Mouse (Mus musculus) small intestine, adult 2 months (tissue): ENCODE results near the gene Tspan17. TPM values are rescaled to one million over a fixed set of nuclear protein-coding genes. Genes with fewer than 3 reads are reported as not detected.

ENCODE experiments used
- H3K27ac ChIP-seq: fragments of 200-500 bp; 2 replicates; pipeline ENCODE4 v1.5.1; 2012; ENCODE audit warnings: low read depth, low read length, control low read depth, inconsistent platforms; ENCODE audit not compliant: insufficient read depth
- H3K27me3 ChIP-seq: fragments of 200-500 bp; 2 replicates; pipeline ENCODE4 v1.6.1; 2012; ENCODE audit warnings: mild to moderate bottlenecking, moderate library complexity, low read length, inconsistent platforms; ENCODE audit not compliant: control insufficient read depth, insufficient read depth
- H3K36me3 ChIP-seq: fragments of 200-500 bp; 2 replicates; pipeline ENCODE4 v1.6.1; 2012; ENCODE audit warnings: mild to moderate bottlenecking, low read length, control low read depth, inconsistent platforms; ENCODE audit not compliant: control insufficient read depth, insufficient read depth
- H3K4me1 ChIP-seq: fragments of 200-500 bp; 2 replicates; pipeline ENCODE4 v1.6.1; 2012; ENCODE audit warnings: low read length, inconsistent platforms, mixed read lengths; ENCODE audit not compliant: control insufficient read depth, insufficient read depth, insufficient read length
- H3K4me3 ChIP-seq: fragments of 200-500 bp; 2 replicates; pipeline ENCODE4 v1.5.1; 2012; ENCODE audit warnings: low read depth, mild to moderate bottlenecking, control low read depth, inconsistent platforms, low read length, moderate library complexity
- CTCF ChIP-seq: fragments of 200-500 bp; IDR thresholded peaks from 2 replicates; pipeline ENCODE4 v1.5.1; 2012; ENCODE audit warnings: low read depth, mild to moderate bottlenecking, control low read depth, inconsistent platforms, low read length, moderate library complexity, mixed read lengths; ENCODE audit not compliant: insufficient replicate concordance, insufficient read length; ENCODE audit errors: extremely low read depth
- POLR2A ChIP-seq: fragments of 200-500 bp; IDR thresholded peaks from 2 replicates; pipeline ENCODE4 v1.6.1; 2012; ENCODE audit warnings: low read depth, mild to moderate bottlenecking, control low read depth, inconsistent platforms, low read length, moderate library complexity
- WGBS: fragments of 180-500 bp; shearing (Covaris S2); methylation state at CpG from one replicate; pipeline ENCODE4 v1.1.7; 2018; 5-methylcytosine and 5-hydroxymethylcytosine counted together
- polyA plus RNA-seq: library from polyadenylated mRNA; depleted of rRNA; stranded (reverse); fragments of >200 nt; gene quantifications from 2 replicates; pipeline ENCODE4 v1.2.3, GENCODE M21; 2012

Tspan17 gene
- polyA plus RNA-seq, 1 experiment, result 16.0 TPM

DNA sequence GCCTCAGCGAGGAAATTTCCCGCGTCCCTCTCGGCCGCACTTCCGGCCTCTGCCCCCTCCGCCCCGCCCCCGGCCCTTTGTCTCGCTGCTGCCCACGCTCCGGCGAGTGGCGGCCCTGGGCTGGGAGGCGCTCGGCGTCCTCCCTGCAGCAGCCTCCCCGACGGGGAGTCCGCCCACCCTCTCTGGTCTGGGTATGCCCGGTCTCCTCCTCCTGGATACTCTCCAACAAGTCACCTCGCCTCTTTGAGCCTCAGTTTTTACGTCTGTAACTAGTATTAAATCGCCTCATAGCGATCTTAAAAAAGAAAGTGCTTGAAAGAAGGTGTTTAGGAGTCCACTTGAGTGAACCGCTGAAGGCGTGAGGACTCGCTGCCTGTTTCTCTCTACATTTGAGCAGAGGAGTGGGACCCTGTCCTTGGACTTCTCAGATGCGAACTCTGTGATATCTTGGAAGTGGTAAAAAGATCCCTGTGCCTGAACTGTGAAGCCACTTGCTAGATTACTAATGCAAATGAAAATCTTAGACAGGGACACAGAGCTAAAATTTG, 39.2 kb upstream of the Tspan17 start, which contains the start of gene Gprin1:
Gprin1 (minus strand) TSS at position 11 of the 548 bp plus-strand sequence.
- H3K36me3 ChIP-seq, result no peaks in the 10 kb centered on the region
- H3K4me1 ChIP-seq, result peaks cover 4% of the 10 kb centered on the region; the same call in 1 of the 2 replicates
- H3K27ac ChIP-seq, result no peak within 1 kb of the TSS
- H3K4me3 ChIP-seq, result peak within 1 kb of the TSS; percentile 54
- TF ChIP-seq POLR2A (no peak), CTCF (no peak)
- WGBS, result 3% methylated on average over 29 of the region's 29 CpGs
- peaks cover 23% of the 10 kb centered on the region for H3K27me3 ChIP-seq

DNA sequence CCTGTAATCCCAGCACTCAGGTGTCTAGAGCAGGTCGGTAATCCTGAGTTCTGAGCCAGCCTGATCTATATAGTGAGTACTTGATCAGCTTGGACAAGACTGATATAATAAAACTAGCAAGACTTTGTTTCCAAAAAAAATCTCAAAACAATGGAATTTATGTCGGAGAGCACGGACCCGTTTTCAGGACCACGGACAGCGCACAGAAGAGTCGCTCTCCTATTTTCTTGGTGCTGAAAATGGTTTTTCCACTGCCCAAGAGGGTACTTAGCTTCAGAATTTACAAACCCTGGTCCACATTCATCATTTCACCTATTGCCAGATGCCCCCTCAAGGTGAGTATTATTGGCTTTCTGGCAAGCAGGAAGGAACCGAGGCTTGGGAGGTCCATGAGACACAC, 38.5 kb upstream of the Tspan17 start:
- TF ChIP-seq CTCF (no peak), POLR2A (no peak)
- H3K36me3 ChIP-seq, result no peaks in the 10 kb centered on the region
- H3K4me3 ChIP-seq, result no peak overlapping the region
- H3K27ac ChIP-seq, result no peak overlapping the region
- H3K27me3 ChIP-seq, result peaks cover 23% of the 10 kb centered on the region
- 7% methylated on average over 8 of the region's 8 CpGs for WGBS
- H3K4me1 ChIP-seq, result peaks cover 4% of the 10 kb centered on the region; the same call in 1 of the 2 replicates

DNA sequence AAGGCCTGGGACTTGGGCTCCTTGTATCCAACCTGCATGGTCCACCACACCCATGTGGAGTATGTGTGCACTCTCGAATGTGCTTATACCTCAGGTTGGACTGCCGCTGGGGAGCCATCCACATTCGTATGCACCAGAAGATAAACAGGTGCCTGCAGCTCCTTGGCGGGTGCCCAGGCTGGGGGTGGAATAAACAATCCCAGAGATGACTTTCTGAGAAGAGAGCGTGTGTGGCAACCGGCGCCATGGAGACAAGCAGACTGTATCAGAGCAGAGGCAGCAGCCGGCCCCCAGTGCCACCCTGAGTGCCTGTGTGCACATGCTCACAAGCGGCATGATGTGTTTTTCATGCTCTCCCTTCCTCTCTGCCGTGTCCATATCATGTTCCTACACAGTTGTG, 36.5 kb upstream of the Tspan17 start:
- H3K4me3 ChIP-seq, result no peak overlapping the region
- TF ChIP-seq POLR2A (no peak), CTCF (no peak)
- no peaks in the 10 kb centered on the region for H3K36me3 ChIP-seq
- H3K4me1 ChIP-seq, result peaks cover 4% of the 10 kb centered on the region
- no peak overlapping the region for H3K27ac ChIP-seq
- 61% methylated on average over 10 of the region's 10 CpGs for WGBS
- peaks cover 23% of the 10 kb centered on the region for H3K27me3 ChIP-seq

DNA sequence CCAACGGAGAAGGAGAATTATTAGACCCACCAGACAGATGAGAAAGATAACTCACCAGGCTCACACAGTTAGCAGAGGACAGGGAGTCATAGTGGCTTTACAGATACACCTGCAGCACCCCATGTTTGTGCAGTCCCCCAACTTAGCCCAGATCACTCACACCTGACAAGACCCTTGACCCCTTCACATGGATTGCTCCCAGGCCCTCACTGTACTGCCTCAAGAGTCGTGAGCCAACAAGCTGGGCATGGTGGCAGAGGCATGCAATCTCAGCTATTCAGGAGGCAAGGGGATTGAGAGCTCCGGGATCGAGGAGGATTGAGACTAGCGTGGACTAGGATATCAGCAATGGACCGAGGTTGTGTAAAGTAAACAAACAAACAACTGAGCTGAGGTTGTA, 35.4 kb upstream of the Tspan17 start:
- Histone ChIP-seq H3K4me1 (peaks cover 11% of the 10 kb centered on the region), H3K27me3 (peaks cover 22% of the 10 kb centered on the region), H3K36me3 (no peaks in the 10 kb centered on the region), H3K27ac (no peak overlapping the region), H3K4me3 (no peak overlapping the region)
- 54% methylated on average over 6 of the region's 6 CpGs for WGBS
- no peak for TF ChIP-seq POLR2A
- TF ChIP-seq CTCF, result no peak

DNA sequence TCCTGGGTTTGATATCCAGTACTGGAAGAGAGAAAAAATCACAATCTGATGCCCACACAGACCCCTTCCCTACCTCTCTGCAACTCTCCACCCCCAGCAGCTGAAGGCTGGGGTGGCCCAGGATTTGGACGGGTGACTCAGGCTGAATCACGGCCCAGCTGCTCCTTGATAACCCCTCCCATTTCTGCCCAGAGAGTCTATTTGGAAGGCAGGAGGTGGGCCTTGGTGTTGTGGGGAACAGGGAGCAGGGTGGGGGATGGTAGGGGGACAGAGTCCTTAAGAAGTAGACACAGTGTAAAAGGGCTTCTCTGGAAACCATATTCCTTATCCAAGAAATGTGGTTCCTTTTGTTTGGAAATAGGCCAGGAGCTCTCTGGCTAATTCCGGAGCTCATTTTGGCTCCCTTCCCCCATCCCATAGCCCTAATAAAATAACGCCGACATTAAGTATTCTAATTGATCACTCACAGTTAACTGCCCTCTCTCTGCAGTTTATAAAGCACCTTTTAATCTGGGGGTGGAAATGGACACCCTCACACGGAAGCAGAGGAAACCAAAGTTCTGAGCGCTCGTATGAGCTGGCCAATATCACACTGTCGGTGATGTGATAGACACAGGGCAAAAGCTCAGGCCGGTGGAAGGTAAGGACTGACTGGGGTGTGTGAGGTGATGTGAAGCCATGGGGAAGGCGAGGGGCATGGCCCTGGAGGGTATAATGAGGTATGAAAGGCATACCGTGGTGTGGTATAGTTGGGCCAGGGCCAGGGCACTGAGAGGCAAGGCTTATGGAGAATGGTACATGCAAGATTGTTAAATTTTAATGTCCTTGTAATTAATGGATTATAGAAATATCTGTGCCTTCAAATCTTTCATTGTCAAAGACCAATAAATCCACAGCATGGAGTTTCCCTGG, 34.8 kb upstream of the Tspan17 start:
- H3K27me3 ChIP-seq, result peaks cover 15% of the 10 kb centered on the region
- WGBS, result 41% methylated on average over 12 of the region's 12 CpGs
- H3K36me3 ChIP-seq, result no peaks in the 10 kb centered on the region
- H3K27ac ChIP-seq, result no peak overlapping the region
- peaks cover 12% of the 10 kb centered on the region for H3K4me1 ChIP-seq
- H3K4me3 ChIP-seq, result no peak overlapping the region
- TF ChIP-seq POLR2A (no peak), CTCF (no peak)

DNA sequence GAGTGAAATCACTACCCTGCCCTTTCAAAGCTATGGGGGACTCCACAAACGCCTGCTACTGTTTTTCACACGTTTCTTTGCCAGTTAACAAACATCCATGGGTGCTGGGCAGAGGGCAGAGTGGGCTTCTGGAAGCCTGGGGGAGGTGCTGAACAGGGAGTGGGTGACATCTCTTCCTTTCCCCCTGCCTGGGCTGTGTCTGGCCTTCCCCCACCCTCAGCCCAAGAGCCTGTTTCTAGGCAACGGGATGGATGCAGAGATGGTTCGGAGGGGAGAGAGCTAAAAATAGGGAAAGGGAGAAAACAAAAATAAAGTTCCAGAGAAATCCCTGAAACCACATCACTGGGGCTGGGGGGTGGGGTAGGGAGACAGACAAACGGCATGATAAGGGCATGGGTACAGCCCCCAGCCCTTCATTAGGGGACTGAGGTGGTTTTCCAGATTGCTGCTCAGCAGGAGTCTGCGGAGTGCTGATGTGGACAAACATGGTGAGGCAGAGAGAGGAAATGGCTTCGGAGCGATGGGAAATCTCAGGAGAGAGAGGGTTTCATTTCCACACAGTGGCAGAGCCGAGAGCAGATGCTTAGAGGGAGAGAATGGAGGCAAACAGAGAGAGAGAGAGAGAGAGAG, 33.9 kb upstream of the Tspan17 start:
- no peaks in the 10 kb centered on the region for H3K36me3 ChIP-seq
- 27% methylated on average over 9 of the region's 9 CpGs for WGBS
- peaks cover 6% of the 10 kb centered on the region; the same call in 1 of the 2 replicates for H3K27me3 ChIP-seq
- no peak overlapping the region for H3K4me3 ChIP-seq
- TF ChIP-seq POLR2A, result no peak
- TF ChIP-seq CTCF, result no peak
- H3K27ac ChIP-seq, result no peak overlapping the region
- H3K4me1 ChIP-seq, result peaks cover 8% of the 10 kb centered on the region; the same call in 1 of the 2 replicates
